Mouse (Mus musculus) frontal cortex, postnatal 25 days (tissue): Measurements from ENCODE around the gene Slc35c2.
A peak's percentile ranks its signal among the peaks of the same experiment; 100 is the strongest.

Source experiments
- DNase-seq, 2 experiments: peaks; one replicate each; pipeline ENCODE4 v3.0.0; 2022; ENCODE audit warnings: low spot score in 2 of 2

The Slc35c2 gene

DNA sequence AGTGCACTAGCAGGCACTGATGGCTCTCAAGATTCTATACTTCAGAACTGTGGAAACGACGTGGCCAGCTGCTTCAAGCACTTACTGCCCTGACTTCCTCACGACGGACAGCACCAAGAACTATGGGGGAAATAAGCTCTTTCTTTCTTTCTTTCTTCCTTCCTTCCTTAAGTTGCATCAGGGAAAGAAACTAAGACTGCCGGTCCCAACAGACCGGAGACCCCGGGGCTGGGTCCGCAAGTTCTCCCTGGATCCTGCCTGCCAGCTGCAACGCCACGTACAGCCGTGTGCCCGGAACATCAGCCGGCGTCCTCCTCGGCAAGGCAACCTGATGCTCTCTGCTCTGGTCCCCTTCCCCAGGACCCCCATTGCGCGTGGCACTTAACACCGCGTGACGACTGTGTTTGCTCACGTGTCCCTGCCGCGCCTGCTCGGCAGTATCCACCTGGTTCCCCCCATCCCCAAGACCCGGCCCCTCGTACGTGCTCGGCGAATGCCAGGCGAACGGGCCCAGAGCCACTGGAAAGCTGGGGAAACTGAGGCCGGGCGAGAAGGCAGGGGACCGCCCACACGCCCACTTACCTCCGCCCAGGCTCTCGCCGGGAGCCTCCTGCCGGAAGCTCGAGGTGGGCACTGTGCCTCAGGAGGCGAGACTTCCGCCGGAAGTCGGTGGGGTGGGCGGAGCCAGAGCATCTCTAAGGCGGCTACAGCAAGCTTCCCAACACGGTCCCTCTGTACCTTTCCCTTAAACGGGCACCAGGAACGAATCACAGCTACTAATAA, at the start of gene Slc35c2:
Gene Slc35c2 (minus strand): TSS at position 668 of the 783 bp plus-strand sequence.
- peak; percentile 87 to 91 for DNase-seq

- DNase-seq = no peak
Measured at GRCm38 (mm10) chr2:165337191-165337590, 49.5 kb upstream of the Slc35c2 start.

DNA sequence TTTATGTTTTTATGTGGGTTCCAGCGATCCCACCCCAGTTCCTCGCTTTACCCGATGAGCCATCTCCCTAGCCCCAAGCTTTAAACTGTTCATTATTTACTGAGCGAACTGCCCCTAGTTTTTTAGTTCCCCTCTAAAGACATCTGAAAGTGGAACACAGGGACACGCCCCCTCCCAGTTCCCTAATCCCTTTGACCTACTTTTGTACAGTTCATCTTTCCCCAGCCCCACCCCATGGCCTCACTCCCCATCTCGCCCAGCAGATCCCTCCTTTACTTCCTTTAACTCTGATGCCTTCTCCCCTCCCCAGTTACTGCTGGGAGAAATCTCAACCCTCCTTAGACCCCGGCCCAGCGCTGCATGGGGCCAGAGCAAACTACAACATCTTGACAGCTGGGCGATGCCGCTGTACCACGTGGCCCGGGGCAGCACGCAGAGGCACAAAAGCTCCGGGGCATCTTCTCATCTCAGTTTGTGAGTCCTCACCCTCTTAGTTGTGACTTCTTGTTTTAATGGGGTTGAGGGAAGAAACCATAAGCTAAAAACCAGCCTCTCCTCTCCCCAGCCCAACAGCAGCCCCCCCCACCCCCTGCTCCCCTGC, 45.0 kb upstream of the Slc35c2 start:
- no peak for DNase-seq

- DNase-seq = no peak
Measured at GRCm38 (mm10) chr2:165329703-165330102, 42.0 kb upstream of the Slc35c2 start.

GRCm38 (mm10) chr2:165328746-165329145, 41.1 kb upstream of the Slc35c2 start:
- no peak for DNase-seq

- no peak for DNase-seq
Measured at GRCm38 (mm10) chr2:165327386-165327785, 39.7 kb upstream of the Slc35c2 start.

GRCm38 (mm10) chr2:165326304-165327190, 38.9 kb upstream of the Slc35c2 start, which contains the start of gene Elmo2:
Gene Elmo2, minus strand, starts transcription at chr2:165326479.
- DNase-seq = peak; percentile 95 to 96

DNA sequence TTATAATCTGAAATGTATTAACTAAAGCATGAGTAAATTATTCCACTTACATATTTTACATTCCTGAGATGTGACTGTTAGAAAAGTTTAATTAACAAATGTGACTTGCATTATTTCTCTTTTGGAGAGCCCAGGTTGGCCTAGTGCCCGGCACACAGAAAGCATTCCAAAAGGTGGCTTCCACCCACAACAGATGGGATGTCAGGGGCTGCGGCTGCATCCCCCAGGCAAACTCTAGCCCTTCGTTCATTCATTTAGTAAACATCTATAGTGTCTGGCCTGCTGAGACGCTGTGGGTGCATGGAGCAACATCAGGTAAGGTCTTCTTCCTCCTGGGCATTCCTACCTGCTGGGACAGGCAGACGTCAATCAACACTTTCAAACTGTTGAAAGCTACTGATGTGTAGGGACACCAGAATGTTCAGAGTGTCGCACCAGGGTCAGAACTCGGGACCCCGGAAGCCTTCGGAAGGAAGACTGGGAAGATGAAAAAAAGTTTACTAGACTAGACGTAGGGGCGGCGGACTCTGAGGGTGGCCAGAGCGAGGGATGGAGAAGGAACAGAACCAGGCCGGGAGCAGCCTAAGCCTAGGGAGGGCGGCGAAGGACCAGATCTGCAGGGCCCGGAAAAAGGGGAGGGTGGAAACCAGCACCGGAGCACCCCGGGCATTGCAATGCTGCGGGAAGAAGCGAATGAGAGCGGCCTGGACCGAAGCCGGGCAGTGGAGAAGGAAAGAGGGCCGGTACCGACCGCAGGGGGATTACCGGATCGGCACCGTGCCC, 38.0 kb upstream of the Slc35c2 start:
- DNase-seq = no peak

DNA sequence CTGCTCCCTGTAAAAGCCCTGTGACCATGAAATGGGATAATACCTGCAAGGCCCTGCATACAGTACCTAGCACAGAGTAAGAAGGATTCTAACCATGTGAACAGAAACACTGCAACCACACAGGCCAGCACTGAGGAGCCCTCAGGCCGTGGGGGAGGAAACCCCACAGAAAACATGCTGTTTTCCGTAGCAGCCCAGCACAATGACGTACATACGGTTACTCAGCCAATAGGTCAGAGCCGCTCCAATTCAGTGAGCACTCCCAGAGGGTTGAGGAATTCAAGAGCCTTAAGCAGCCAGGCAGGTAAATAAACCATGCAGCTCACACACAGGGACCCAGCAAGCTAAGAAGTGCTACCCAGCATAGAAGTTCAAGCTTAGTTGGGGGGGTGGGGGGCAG, 36.3 kb upstream of the Slc35c2 start:
- no peak for DNase-seq

- no peak for DNase-seq
Measured at GRCm38 (mm10) chr2:165323484-165323883, 35.8 kb upstream of the Slc35c2 start.

DNA sequence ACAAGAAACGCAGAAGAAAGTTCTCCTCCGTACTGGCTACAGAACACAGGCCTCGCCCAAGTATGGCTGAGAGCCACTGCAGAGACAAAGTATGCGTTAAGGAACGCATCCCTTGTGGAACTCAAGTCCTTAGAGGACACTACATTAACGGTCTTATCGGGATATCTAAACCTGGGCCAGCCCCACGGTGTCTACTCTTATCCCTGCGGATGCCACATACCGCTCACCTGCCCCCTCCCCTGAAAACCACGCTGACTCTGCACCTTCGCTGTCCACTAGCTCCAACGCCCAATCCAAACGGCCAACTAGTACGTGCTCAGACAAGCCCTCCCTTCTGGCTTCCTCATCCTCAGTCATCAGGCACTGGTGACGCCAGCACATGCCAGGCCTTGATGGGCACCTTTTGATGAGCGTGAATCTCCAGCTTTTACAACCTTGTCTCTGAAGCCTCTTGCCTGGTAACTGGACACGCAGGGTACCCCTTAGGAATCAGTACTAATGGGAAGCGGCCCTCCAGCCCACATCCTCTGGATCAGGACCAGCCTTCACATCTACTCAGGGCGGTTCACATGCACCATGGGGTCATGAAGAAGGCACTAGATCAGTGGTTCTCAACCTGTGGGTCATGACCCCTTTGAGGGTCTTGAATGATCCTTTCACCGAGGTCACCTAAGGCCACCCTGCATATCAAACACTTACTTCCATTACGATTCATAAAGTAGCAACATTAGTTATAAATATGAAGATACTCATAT, 34.5 kb upstream of the Slc35c2 start:
- DNase-seq = no peak

DNA sequence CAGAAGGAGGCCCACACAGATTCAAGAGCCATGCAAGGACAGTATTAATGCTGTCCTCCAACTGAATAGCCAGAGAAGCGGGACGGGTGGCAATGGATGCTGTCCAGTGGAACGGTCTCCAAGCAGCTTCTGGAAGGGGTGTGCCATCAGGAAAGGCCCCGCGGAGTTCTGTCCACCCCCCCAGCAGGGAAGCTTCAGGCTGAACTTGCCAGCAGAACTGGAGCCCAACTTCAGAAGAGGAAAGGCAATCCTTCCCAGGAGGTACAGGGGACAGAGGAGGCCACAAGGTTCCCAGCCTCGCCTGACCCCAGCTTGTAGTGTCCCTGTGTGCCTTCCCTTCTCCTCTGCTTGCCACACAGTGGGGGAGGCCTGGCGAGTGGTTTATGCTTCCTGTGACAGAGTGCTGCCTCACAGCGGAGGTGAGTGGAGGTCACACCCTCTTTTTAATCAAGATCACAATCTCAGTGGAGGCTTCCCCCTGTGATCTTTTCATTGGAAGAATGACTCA, 33.8 kb upstream of the Slc35c2 start:
- DNase-seq = no peak

- peak in 1 of 2 experiments; percentile 46 for DNase-seq
Measured at GRCm38 (mm10) chr2:165320531-165321150, 33.0 kb upstream of the Slc35c2 start.

DNA sequence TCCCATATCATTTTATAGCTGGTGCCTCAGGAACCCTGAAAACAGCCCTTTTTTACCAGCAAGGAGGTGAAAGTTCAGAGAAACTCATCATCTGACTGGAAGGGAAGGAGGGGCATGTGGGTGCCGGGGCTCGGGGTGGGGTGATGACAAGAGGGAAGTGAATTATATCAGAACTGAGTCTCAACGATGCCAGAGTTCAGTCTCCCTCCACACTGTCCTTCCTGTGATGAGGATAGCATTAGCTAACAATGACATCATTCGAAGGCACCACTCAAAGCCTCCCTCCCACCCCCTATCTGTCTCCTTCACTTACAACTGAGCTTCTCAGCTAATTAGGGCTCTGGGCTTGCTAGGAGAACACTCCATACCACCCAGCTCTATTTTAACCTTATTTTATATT, 31.8 kb upstream of the Slc35c2 start:
- no peak for DNase-seq

DNA sequence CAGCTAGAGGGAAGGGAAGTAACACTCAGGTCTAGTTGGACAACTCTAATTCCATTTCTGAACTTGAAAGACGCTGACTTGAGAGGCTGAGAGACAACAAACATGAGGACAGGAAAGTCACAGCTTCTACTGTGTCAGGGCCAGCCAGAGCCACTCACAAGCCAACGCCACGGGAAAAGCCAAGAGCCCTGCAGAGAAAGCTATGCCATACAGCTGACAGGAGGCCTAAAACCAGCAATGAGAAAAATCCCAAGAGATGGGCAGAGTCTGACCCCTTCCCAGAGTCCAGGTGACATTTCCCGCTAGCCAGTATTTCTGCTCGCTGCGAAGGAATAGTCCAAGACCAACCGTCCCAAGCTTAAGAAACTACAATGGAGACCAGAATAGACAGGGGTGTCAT, 31.3 kb upstream of the Slc35c2 start:
- no peak for DNase-seq

DNA sequence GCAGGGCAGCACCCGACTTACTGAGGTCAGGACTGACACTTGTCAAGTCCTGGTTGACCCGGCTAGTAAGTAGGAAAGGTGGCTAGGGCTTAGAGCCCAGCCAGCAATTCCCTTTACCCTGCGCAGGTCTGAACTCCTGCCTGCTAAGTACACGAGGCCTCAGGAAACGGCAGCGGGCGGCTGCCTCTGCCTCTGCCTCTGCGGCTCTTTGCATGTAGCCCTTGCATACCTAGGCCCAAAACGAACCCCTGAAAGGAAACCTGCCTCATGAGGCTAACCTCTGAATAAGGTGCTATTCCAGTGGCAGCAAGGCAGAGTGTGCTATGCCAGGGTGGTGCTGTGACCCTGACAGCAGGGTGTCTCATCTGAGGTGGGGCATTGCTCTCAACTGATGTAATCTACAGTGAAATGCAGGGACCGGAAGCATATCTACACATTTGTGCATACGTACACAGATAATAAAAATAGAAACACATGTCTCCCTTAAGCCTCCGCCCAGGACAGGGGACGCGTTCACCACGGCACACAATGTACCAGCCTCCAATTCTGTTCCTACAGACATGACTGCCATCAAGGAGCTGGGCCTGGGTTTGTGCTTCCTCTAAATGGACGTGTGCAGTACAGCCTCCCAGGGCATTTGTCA, 30.1 kb upstream of the Slc35c2 start:
- DNase-seq = no peak

DNA sequence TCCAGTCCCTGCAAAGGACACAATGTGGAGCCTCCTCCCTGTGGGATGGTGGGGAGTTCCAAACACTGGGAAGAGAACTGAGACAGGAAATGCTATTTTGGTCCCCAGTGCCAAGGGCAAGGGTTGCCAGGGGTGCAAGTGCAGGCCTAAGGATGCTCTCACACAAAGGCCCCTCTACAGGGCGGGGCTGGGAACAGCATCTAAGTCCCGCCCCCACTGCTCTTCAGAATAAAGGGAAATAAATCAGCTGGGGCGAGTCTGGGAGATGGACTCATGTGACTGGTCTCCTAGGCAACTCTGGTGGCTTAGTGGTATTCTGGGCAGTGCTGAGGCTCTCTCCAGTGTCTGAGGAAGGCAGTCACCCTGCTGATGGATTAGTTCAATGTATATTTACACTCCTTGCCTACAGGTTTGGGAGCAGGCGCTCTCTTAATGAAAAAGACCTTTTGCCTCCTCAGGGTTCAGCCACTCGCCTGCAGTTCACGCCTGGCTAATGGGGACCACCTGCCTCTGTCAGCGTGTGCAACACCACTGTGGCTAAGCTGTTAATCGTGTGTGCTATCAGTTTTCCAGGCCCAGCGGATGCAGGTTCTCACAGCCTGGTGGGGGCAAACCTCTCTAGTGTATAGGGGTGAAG, 29.3 kb upstream of the Slc35c2 start:
- DNase-seq = peak in 1 of 2 experiments; percentile 56

DNA sequence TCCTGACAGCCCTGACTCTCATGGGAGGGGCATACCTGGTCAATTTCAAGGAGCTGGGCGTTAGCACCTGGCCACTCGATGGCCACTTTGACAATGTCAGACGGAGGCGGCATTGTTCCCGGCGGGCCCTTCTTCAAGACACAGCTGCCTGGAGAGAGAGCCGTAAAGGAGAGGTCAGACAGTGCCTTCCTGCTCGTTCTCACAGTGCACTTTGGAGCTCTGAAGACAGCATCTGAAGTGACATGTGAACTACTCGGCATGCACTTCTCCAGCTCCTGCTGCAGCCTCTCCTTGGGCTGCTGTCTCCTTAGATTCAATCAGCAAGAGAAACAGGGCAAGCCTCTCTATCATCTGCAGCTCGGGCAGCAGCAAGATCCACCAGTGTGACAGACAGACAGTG, 28.5 kb upstream of the Slc35c2 start:
- DNase-seq = no peak

DNA sequence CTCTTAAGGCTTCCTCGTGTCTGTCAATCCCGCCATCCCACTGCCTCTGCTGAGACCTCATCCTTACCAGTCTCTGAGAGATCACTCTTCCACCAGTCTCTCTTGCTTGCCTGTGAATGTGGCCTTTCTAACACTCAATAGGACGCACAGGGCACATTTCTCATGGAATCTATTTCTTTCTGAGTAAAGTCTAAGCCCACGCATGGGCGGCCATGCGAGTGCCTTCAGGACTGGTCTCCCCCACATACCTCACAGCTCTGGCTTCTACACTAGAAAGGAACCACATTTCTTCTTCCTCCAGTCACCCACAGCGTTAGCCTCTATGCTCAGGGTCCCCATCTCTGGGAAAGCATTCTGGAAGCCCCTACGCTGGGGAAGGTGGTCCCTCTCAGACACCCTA, 26.5 kb upstream of the Slc35c2 start:
- DNase-seq = no peak
